Mouse (Mus musculus) forebrain, embryonic 15.5 days (tissue): ENCODE measurements at regions not wholly inside any gene's neighbourhood (a gene's known extent, or its start where the extent isn't known, plus 50 kb on each side); places are given as distances from the start of the nearest gene placed in this dataset.

ENCODE experiments used
- ATAC-seq: fragments of 200-750 bp; cut with Nextera tagmentation; replicated peaks from 2 replicates; pipeline ENCODE4 v1.8.0; 2017; ENCODE audit warnings: mild to moderate bottlenecking, moderate TSS enrichment, moderate library complexity
- H3K27ac ChIP-seq: fragments of 300-500 bp; sonication (generic); replicated peaks from 2 replicates; pipeline ENCODE4 v1.5.1; 2015; ENCODE audit warnings: mild to moderate bottlenecking, inconsistent platforms
- H3K27me3 ChIP-seq: fragments of 300-500 bp; sonication (generic); 2 replicates; pipeline ENCODE4 v1.6.1; 2015; ENCODE audit warnings: inconsistent platforms
- H3K36me3 ChIP-seq: fragments of 300-500 bp; sonication (generic); 2 replicates; pipeline ENCODE4 v1.6.1; 2015; ENCODE audit warnings: mild to moderate bottlenecking, inconsistent platforms
- H3K4me1 ChIP-seq: fragments of 300-500 bp; sonication (generic); 2 replicates; pipeline ENCODE4 v1.6.1; 2015; ENCODE audit warnings: inconsistent platforms
- H3K4me2 ChIP-seq: fragments of 300-500 bp; sonication (generic); replicated peaks from 2 replicates; pipeline ENCODE4 v1.6.1; 2015; ENCODE audit warnings: mild to moderate bottlenecking, inconsistent platforms
- H3K4me3 ChIP-seq: fragments of 300-500 bp; sonication (generic); 2 replicates; pipeline ENCODE4 v1.5.1; 2015; ENCODE audit warnings: mild to moderate bottlenecking, inconsistent platforms
- H3K9ac ChIP-seq: fragments of 300-500 bp; sonication (generic); replicated peaks from 2 replicates; pipeline ENCODE4 v1.6.1; 2015; ENCODE audit warnings: mild to moderate bottlenecking, inconsistent platforms
- H3K9me3 ChIP-seq: fragments of 300-500 bp; sonication (generic); 2 replicates; pipeline ENCODE4 v1.6.1; 2016; ENCODE audit warnings: inconsistent platforms
- WGBS: fragments of 180-500 bp; shearing (Covaris S2); methylation state at CpG from one replicate; pipeline ENCODE4 v1.1.7; 2015; ENCODE audit warnings: mixed read lengths; 5-methylcytosine and 5-hydroxymethylcytosine counted together

DNA sequence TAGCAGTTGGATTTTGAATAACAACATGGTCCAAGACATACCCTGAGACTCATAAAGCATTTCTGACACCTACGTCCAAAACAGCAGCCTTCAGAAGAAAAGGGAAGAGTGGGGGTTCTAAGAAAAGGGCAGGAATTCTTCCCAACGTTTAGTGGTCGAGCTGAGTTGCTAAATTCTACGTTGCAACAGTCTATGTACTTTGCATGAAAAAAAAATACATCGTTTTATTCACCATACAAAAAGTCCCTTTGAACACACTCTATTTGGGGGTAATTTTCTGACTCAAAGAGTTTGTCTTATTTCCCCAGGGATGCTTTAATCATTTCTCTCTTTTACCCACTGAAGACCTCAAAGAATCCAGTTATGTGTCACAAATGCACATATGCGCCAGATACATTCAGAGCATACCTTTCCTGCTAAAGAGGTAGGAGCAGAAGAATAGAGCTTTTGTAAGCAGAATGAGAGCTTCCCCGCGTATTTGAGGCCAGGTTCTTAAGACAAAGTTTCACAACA, 89.3 kb downstream of the Mrpl39 start:
- no peaks in the 10 kb centered on the region for H3K27me3 ChIP-seq
- H3K9ac ChIP-seq = no peak overlapping the region
- H3K9me3 ChIP-seq = no peaks in the 10 kb centered on the region
- no peak overlapping the region for H3K4me3 ChIP-seq
- H3K27ac ChIP-seq = no peak overlapping the region
- ATAC-seq = no peak
- no peaks in the 10 kb centered on the region for H3K36me3 ChIP-seq
- no peak overlapping the region for H3K4me2 ChIP-seq
- 20% methylated on average over 8 of the region's 8 CpGs for WGBS
- no peaks in the 10 kb centered on the region for H3K4me1 ChIP-seq

DNA sequence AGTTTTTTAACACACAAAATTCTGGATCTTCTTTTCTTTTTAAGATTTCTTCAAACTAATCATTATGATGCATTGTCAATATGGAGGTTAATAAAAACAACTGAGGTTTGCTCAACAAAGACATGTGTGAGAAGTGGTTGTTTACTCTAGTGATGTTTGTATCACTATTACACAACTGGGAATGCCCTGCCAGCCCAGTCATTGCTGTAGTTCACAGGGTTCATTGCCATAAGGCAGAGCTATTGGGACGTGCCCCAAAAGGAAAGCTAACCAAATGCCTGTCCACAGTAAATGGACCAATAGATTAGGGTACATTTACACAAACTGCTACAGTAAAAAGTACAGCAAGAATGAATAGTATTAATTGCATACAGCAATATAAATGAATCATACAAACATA, 84.9 kb downstream of the Mrpl39 start:
- Histone ChIP-seq H3K9ac (no peak overlapping the region), H3K36me3 (no peaks in the 10 kb centered on the region), H3K27ac (no peak overlapping the region), H3K4me3 (no peak overlapping the region), H3K4me2 (no peak overlapping the region), H3K9me3 (no peaks in the 10 kb centered on the region), H3K4me1 (no peaks in the 10 kb centered on the region), H3K27me3 (no peaks in the 10 kb centered on the region)
- WGBS = 76% methylated on average over 1 of the region's 1 CpGs
- no peak for ATAC-seq

DNA sequence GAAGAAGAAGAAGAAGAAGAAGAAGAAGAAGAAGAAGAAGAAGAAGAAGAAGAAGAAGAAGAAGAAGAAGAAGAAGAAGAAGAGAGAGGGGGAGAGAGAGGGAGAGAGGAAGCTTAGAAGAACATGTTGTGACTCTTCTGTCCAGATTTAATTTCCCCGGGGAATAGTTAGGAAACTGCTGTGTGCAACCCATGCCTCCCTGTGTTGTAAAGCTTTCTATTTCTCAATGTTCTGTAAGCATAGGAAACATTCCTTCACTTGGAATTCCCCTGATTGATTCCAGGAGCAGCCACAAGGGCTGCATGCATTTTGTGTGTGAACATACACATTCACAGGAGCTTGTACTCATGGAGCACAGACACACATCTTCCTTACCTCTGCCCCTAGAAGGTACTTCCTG, 81.7 kb downstream of the Mrpl39 start:
- WGBS = 83% methylated on average over 1 of the region's 1 CpGs
- no peak overlapping the region for H3K27ac ChIP-seq
- no peaks in the 10 kb centered on the region for H3K4me1 ChIP-seq
- no peak for ATAC-seq
- no peaks in the 10 kb centered on the region for H3K36me3 ChIP-seq
- no peaks in the 10 kb centered on the region for H3K27me3 ChIP-seq
- H3K4me2 ChIP-seq = no peak overlapping the region
- no peak overlapping the region for H3K4me3 ChIP-seq
- H3K9ac ChIP-seq = no peak overlapping the region
- no peaks in the 10 kb centered on the region for H3K9me3 ChIP-seq

DNA sequence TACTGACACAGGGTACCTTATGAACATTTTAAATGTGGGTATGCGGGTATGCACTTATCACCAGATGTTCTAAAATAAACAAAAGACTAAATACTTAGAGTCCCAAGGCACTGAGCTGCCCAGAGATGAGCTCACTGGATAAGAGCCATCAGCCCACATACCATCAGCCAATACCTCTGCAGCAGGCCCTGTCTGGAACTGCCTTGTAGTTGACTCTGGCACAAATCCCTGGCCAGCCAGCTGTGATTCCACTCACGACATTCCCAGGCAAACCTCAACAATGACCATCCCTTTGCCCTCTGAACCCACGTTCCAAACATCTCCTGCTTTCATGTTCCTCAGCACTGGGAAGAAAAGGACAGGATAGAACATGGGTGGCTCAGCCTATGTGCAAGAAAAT, 73.7 kb downstream of the Mrpl39 start:
- no peaks in the 10 kb centered on the region for H3K9me3 ChIP-seq
- no peak overlapping the region for H3K4me3 ChIP-seq
- H3K36me3 ChIP-seq = no peaks in the 10 kb centered on the region
- no peaks in the 10 kb centered on the region for H3K27me3 ChIP-seq
- H3K4me1 ChIP-seq = no peaks in the 10 kb centered on the region
- no peak; the same call in 1 of the 2 replicates for ATAC-seq
- H3K9ac ChIP-seq = no peak overlapping the region
- no peak overlapping the region for H3K4me2 ChIP-seq
- 70% methylated on average over 3 of the region's 3 CpGs for WGBS
- no peak overlapping the region for H3K27ac ChIP-seq

DNA sequence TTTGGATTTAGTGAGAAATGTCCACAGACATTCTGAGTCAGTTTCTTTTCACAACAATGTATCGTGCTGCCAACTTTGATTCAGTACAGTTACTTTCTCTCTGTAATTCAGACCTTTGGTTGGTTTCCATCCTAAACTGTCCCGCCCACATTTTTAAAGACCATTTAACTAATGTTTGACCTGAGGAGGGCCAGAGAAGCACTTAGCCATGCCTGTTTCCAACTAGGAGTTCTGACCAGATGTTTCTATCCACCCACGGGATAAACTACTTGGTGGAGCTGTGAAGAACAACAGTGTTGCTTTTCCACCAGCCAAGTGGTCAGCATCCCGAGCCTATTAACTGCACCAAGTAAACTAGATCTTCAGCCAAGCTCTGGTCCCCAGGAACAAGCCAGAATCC, 72.0 kb downstream of the Mrpl39 start:
- Histone ChIP-seq H3K4me2 (no peak overlapping the region), H3K36me3 (no peaks in the 10 kb centered on the region), H3K9me3 (no peaks in the 10 kb centered on the region), H3K9ac (no peak overlapping the region), H3K4me1 (no peaks in the 10 kb centered on the region), H3K27me3 (no peaks in the 10 kb centered on the region), H3K4me3 (no peak overlapping the region), H3K27ac (no peak overlapping the region)
- 87% methylated on average over 4 of the region's 4 CpGs for WGBS
- ATAC-seq = no peak
